Mouse (Mus musculus) forebrain, postnatal 0 days (tissue): ENCODE measurements at regions not wholly inside any gene's neighbourhood (a gene's known extent, or its start where the extent isn't known, plus 50 kb on each side); places are given as distances from the start of the nearest gene placed in this dataset.
A peak's percentile ranks its signal among the peaks of the same experiment; 100 is the strongest.

ENCODE experiments used
- ATAC-seq: fragments of 200-750 bp; cut with Nextera tagmentation; 2 replicates; pipeline ENCODE4 v1.8.0; 2017; ENCODE audit warnings: mild to moderate bottlenecking, moderate library complexity
- DNase-seq: peaks from one replicate; pipeline ENCODE4 v3.0.0-alpha.2; 2015
- H3K27ac ChIP-seq: fragments of 300-500 bp; sonication (generic); 2 replicates; pipeline ENCODE4 v1.5.1; 2014; ENCODE audit warnings: low read depth, mild to moderate bottlenecking, antibody characterized with exemption, low read length, moderate library complexity, mixed read lengths
- H3K27me3 ChIP-seq: fragments of 300-500 bp; sonication (generic); 2 replicates; pipeline ENCODE4 v1.6.1; 2014; ENCODE audit warnings: mild to moderate bottlenecking, low read length, mixed read lengths; ENCODE audit not compliant: insufficient read depth
- H3K36me3 ChIP-seq: fragments of 300-500 bp; sonication (generic); 2 replicates; pipeline ENCODE4 v1.6.1; 2014; ENCODE audit warnings: mild to moderate bottlenecking, moderate library complexity; ENCODE audit not compliant: insufficient read depth
- H3K4me1 ChIP-seq: fragments of 300-500 bp; sonication (generic); 2 replicates; pipeline ENCODE4 v1.6.1; 2014; ENCODE audit warnings: antibody characterized with exemption; ENCODE audit not compliant: insufficient read depth
- H3K4me2 ChIP-seq: fragments of 300-500 bp; sonication (generic); 2 replicates; pipeline ENCODE4 v1.6.1; 2014; ENCODE audit warnings: low read depth, mild to moderate bottlenecking, moderate library complexity
- H3K4me3 ChIP-seq: fragments of 300-500 bp; sonication (generic); 2 replicates; pipeline ENCODE4 v1.5.1; 2014; ENCODE audit warnings: low read depth, low read length, mixed read lengths
- H3K9ac ChIP-seq: fragments of 300-500 bp; sonication (generic); 2 replicates; pipeline ENCODE4 v1.6.1; 2014; ENCODE audit warnings: mild to moderate bottlenecking
- H3K9me3 ChIP-seq: fragments of 300-500 bp; sonication (generic); 2 replicates; pipeline ENCODE4 v1.6.1; 2016; ENCODE audit warnings: low read length
- CTCF ChIP-seq: sonication (generic); IDR thresholded peaks from 2 replicates; pipeline ENCODE4 v1.5.1; 2016; ENCODE audit warnings: antibody characterized with exemption, control low read depth, low read depth
- WGBS: fragments of 180-500 bp; shearing (Covaris S2); extraction: QIAGEN DNeasy Blood & Tissue Kit; methylation state at CpG from one replicate; pipeline ENCODE4 v1.1.7; 2014; 5-methylcytosine and 5-hydroxymethylcytosine counted together

DNA sequence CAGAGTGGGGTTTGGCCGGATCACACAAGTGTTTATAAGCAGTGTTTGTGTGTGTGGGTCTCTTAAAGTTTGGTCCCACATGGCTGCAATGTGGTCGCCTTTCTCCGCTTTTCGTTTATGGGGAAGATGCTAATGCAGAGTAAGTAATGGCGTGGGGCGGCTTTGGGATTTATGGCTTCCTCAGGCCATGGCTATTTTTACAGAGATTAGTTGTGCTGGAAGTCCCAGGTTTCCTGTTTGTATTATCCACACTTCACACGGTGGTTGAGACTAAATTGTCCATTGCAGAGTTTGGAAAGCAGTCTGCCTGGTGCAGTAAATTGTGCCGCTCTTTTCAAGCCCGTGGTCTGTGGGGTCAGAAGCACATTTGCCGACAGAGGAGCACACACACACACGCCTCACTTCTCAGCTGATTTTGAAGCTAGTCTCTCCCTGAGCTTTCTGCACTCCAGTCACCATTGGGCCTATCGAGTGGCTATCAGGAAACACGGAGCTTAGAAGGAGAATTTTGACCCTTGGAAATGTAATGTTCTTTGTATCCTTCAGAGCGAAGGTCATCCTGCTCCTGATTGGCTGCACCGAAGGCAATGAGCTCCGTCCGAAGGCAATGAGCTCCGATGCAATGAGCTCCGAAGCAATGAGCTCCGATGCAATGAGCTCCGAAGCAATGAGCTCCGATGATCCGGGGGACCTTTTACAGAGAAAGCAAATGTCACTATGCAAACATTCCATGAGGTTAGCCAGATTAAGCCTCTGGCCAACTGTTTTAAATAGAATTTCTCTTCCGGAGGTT, 142.9 kb upstream of the Dkk2 start:
- Histone ChIP-seq H3K9ac (no peak overlapping the region), H3K4me2 (no peak overlapping the region), H3K9me3 (no peaks in the 10 kb centered on the region), H3K4me3 (no peak overlapping the region), H3K4me1 (no peaks in the 10 kb centered on the region), H3K27ac (no peak overlapping the region), H3K27me3 (no peaks in the 10 kb centered on the region), H3K36me3 (no peaks in the 10 kb centered on the region)
- WGBS, result 86% methylated on average over 24 of the region's 24 CpGs
- DNase-seq (no peak), ATAC-seq (no peak)
- TF ChIP-seq CTCF, result no peak

DNA sequence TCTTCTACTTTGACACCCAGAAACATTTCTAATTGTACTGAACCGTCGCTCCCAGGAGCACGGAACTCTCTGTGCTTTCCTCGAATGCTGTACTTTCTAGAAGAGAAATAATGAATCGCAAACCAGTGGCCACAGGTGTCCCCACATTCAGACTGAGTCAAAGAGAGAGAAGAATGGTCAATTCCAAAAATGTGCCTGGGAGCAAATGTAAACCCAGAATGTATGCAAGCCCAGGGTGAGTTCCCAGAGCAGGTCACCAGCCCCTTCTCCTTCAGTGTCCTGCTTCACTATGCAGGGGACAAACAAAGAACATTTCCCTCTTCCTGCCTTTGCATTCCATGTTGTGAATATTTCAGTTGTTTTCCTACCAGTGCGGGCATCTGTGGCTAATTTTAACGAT, 141.7 kb upstream of the Dkk2 start:
- TF ChIP-seq CTCF, result no peak

DNA sequence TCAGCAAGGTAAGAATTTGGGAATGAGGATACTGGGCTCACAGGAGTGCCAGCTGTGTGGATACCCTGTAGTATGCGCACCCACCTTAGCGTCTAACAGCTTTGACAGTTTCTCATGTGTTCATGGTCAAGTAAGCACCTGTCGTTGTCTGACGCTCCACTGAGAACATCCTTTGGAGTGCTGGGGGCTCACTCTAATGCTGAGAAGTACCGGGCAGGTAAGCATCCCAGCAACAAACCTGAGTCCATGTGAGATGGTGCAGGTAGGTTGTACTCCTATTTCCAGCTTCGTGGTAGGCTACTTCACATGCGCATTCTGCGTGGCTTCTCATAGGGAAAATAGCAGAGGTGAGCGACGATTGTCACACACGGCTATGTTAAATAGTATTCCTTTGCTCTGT, 129.3 kb upstream of the Dkk2 start:
- no peak for TF ChIP-seq CTCF
- Histone ChIP-seq H3K4me3 (no peak overlapping the region), H3K27me3 (no peaks in the 10 kb centered on the region), H3K27ac (no peak overlapping the region), H3K9ac (no peak overlapping the region), H3K9me3 (no peaks in the 10 kb centered on the region), H3K36me3 (no peaks in the 10 kb centered on the region), H3K4me1 (no peaks in the 10 kb centered on the region), H3K4me2 (no peak overlapping the region)
- DNase-seq, result no peak
- no peak for ATAC-seq
- WGBS, result 94% methylated on average over 11 of the region's 11 CpGs

More for the DNA sequence above, 141.7 kb upstream of the Dkk2 start:
- H3K9ac ChIP-seq, result no peak overlapping the region
- no peaks in the 10 kb centered on the region for H3K9me3 ChIP-seq
- no peak overlapping the region for H3K4me2 ChIP-seq
- no peak for DNase-seq
- 87% methylated on average over 7 of the region's 7 CpGs for WGBS
- H3K27me3 ChIP-seq, result no peaks in the 10 kb centered on the region
- no peak overlapping the region for H3K4me3 ChIP-seq
- no peak for ATAC-seq
- H3K27ac ChIP-seq, result no peak overlapping the region
- no peaks in the 10 kb centered on the region for H3K36me3 ChIP-seq
- H3K4me1 ChIP-seq, result no peaks in the 10 kb centered on the region

DNA sequence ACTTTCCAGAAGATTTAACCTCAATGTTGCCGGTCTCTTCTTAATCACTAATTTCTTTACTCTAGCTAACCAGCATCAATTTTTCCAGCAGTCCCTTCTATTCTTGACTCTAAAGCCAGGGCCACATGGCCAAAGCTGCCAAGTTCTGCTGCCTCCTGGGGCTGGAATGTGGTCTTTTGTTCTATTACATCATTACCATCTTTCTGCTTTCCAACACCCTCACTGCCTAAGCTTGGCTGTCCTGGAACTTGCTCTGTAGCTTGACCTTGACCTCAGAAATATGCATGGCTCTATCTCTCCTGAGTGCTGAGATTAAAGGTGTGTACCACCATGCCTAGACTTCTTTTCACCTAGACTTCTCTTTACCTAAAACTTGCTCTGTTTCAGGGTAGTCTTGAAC, 124.5 kb upstream of the Dkk2 start:
- WGBS, result 87% methylated on average over 1 of the region's 1 CpGs
- Histone ChIP-seq H3K4me2 (no peak overlapping the region), H3K36me3 (no peaks in the 10 kb centered on the region)

DNA sequence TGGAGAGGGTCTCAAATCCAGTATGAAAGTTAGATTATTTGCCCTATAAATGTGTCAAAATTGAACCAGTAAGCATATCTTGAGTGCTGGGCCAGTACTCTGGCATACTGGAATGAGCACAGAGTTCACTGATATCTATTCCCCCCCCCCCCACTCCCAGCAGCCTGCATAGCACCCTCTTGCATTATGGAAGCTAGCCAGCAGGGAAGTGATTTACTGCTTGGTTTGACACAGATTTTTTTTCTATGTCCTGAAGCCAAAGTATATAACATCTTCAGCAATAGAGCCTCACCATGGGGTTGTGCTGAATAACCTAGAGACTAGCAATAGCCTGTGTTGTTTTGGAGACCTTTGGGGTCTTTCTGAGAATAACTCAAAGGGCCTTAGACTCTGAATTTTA, 123.5 kb upstream of the Dkk2 start:
- ATAC-seq (no peak), DNase-seq (no peak)
- Histone ChIP-seq H3K4me2 (no peak overlapping the region), H3K4me3 (no peak overlapping the region), H3K36me3 (no peaks in the 10 kb centered on the region), H3K9me3 (no peaks in the 10 kb centered on the region), H3K27me3 (no peaks in the 10 kb centered on the region), H3K4me1 (no peaks in the 10 kb centered on the region), H3K27ac (no peak overlapping the region), H3K9ac (no peak overlapping the region)
- TF ChIP-seq CTCF, result no peak

More for the DNA sequence above, 124.5 kb upstream of the Dkk2 start:
- H3K9me3 ChIP-seq, result no peaks in the 10 kb centered on the region
- no peak overlapping the region for H3K9ac ChIP-seq
- ATAC-seq (no peak), DNase-seq (no peak)
- no peaks in the 10 kb centered on the region for H3K27me3 ChIP-seq
- no peak for TF ChIP-seq CTCF
- no peak overlapping the region for H3K4me3 ChIP-seq
- no peaks in the 10 kb centered on the region for H3K4me1 ChIP-seq
- no peak overlapping the region for H3K27ac ChIP-seq

DNA sequence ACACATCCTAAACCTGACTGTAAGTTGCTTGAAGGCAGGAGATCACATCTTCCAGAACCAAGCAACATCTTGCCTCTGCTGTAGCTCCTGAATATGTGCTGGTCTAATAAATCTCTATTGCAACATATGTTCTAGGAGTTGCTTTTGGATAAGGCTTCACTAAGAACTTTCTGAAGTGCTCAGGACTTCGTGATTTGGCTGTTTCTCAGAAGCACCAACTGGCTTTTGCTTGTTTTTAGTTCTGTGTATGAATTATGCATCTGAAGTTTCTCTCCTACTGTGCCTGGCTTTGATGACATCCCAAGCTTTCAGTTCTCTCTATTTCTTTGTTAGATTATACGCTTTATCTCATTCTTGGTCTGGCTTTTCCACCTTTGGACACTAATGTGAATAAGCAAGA, 122.2 kb upstream of the Dkk2 start:
- no peaks in the 10 kb centered on the region for H3K27me3 ChIP-seq
- H3K9me3 ChIP-seq, result no peaks in the 10 kb centered on the region
- no peak overlapping the region for H3K4me2 ChIP-seq
- no peak overlapping the region for H3K4me3 ChIP-seq
- no peaks in the 10 kb centered on the region for H3K4me1 ChIP-seq
- no peak overlapping the region for H3K27ac ChIP-seq
- DNase-seq, result peak; percentile 20
- ATAC-seq, result peak; percentile 53; the same call in 1 of the 2 replicates
- 66% methylated on average over 2 of the region's 2 CpGs for WGBS
- H3K36me3 ChIP-seq, result no peaks in the 10 kb centered on the region
- TF ChIP-seq CTCF, result no peak
- H3K9ac ChIP-seq, result no peak overlapping the region

DNA sequence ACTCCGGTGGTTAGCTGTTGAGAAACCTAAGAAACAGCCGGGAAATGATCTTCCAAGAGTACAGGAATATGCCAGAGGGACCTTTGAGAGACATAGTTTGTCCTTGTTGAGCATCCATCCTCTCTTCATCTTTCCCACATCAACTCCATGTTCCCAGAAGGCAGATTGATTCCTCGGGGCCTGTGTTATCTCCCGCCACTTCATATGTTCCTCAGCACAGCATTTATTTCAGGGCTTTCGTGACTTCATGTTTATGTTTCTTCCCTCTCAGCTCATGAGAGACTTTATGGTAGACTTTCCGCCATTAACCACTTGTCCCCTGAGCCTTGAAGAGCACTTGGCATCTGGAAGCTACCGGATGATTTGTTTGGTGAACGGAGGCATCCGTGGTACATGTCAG, 120.1 kb upstream of the Dkk2 start:
- WGBS, result 95% methylated on average over 9 of the region's 9 CpGs

More for the DNA sequence above, 120.1 kb upstream of the Dkk2 start:
- no peak overlapping the region for H3K9ac ChIP-seq
- H3K4me3 ChIP-seq, result no peak overlapping the region
- no peaks in the 10 kb centered on the region for H3K4me1 ChIP-seq
- no peaks in the 10 kb centered on the region for H3K36me3 ChIP-seq
- no peak overlapping the region for H3K27ac ChIP-seq
- no peak for DNase-seq
- no peak for ATAC-seq
- no peaks in the 10 kb centered on the region for H3K27me3 ChIP-seq
- no peak for TF ChIP-seq CTCF
- H3K9me3 ChIP-seq, result no peaks in the 10 kb centered on the region
- no peak overlapping the region for H3K4me2 ChIP-seq
